Mouse (Mus musculus) lung, postnatal 0 days (tissue): ENCODE measurements around the gene Rps11. TPM values are rescaled to one million over a fixed set of nuclear protein-coding genes. Genes with fewer than 3 reads are reported as not detected.

Source experiments
- ATAC-seq: fragments of 200-750 bp; cut with Nextera tagmentation; 2 replicates; pipeline ENCODE4 v1.8.0; 2017; ENCODE audit warnings: moderate library complexity
- DNase-seq: peaks from one replicate; pipeline ENCODE4 v3.0.0-alpha.2; 2016; ENCODE audit warnings: low spot score
- H3K27ac ChIP-seq: fragments of 300-500 bp; sonication (generic); 2 replicates; pipeline ENCODE4 v1.5.1; 2014; ENCODE audit warnings: antibody characterized with exemption, mild to moderate bottlenecking, low read length, mixed read lengths
- H3K27me3 ChIP-seq: fragments of 300-500 bp; sonication (generic); replicated peaks from 2 replicates; pipeline ENCODE4 v1.6.1; 2014; ENCODE audit warnings: low read length, mixed read lengths; ENCODE audit not compliant: insufficient read depth
- H3K36me3 ChIP-seq: fragments of 300-500 bp; sonication (generic); 2 replicates; pipeline ENCODE4 v1.6.1; 2014; ENCODE audit warnings: low read length, mixed read lengths; ENCODE audit not compliant: insufficient read depth
- H3K4me1 ChIP-seq: fragments of 300-500 bp; sonication (generic); 2 replicates; pipeline ENCODE4 v1.6.1; 2014; ENCODE audit warnings: antibody characterized with exemption, low read depth, low read length, mixed read lengths; ENCODE audit not compliant: insufficient read depth
- H3K4me2 ChIP-seq: fragments of 300-500 bp; sonication (generic); replicated peaks from 2 replicates; pipeline ENCODE4 v1.6.1; 2014; ENCODE audit warnings: low read depth, mild to moderate bottlenecking, low read length, moderate library complexity, mixed read lengths
- H3K4me3 ChIP-seq: fragments of 300-500 bp; sonication (generic); 2 replicates; pipeline ENCODE4 v1.5.1; 2014; ENCODE audit warnings: low read depth, low read length
- H3K9ac ChIP-seq: fragments of 300-500 bp; sonication (generic); replicated peaks from 2 replicates; pipeline ENCODE4 v1.6.1; 2014; ENCODE audit warnings: low read depth, mild to moderate bottlenecking
- H3K9me3 ChIP-seq: fragments of 300-500 bp; sonication (generic); 2 replicates; pipeline ENCODE4 v1.6.1; 2016; ENCODE audit warnings: low read length, mixed read lengths
- CTCF ChIP-seq: IDR thresholded peaks from 2 replicates; pipeline ENCODE4 v1.5.1; 2016; ENCODE audit warnings: antibody characterized with exemption, mild to moderate bottlenecking
- EP300 ChIP-seq: IDR thresholded peaks from 2 replicates; pipeline ENCODE4 v1.6.1; 2016; ENCODE audit warnings: antibody characterized with exemption, mild to moderate bottlenecking, control low read depth
- WGBS: fragments of 180-500 bp; shearing (Covaris S2); extraction: QIAGEN DNeasy Blood & Tissue Kit; methylation state at CpG from one replicate; pipeline ENCODE4 v1.1.7; 2014; 5-methylcytosine and 5-hydroxymethylcytosine counted together
- polyA plus RNA-seq: library from polyadenylated mRNA; unstranded; fragments of >200 nt; fragmentation: Nextera tagmentation; extraction: Ambion mirVana; gene quantifications from 2 replicates; pipeline ENCODE4 v1.2.1, GENCODE M21; 2015

Gene Rps11
- polyA plus RNA-seq, 1 experiment from 2014 or later: 1,016 TPM

DNA sequence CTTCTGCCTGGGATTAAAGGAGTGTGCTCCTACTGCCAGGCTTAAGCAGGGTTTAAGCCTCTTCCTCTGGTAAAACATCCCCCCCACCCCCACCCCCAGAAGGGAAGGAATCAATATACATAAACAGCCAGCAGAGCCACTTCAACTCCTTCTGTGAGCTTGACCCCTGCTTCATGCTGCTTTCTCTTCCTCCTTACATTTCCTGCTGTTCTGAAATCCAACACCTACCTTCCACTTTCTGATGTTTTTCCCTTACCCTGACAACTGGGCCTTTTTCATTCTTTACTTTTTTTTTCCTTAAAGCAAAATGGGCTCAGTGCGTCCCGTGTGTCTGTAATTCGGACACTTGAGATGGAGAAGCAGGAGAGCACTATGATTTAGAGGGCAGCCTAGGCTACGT lies 26.1 kb upstream of the Rps11 start:
- no peaks in the 10 kb centered on the region for H3K9me3 ChIP-seq
- ATAC-seq (no peak), DNase-seq (no peak)
- TF ChIP-seq CTCF (no peak), EP300 (no peak)
- no peak overlapping the region for H3K9ac ChIP-seq
- no peaks in the 10 kb centered on the region for H3K27me3 ChIP-seq
- H3K4me1 ChIP-seq: no peaks in the 10 kb centered on the region
- no peak overlapping the region; the same call in 1 of the 2 replicates for H3K27ac ChIP-seq
- WGBS: 52% methylated on average over 4 of the region's 4 CpGs
- H3K4me2 ChIP-seq: no peak overlapping the region
- H3K36me3 ChIP-seq: 0 out of 2 replicates have a peak, but pooled peaks cover 9% of the 10 kb centered on the region
- no peak overlapping the region for H3K4me3 ChIP-seq

DNA sequence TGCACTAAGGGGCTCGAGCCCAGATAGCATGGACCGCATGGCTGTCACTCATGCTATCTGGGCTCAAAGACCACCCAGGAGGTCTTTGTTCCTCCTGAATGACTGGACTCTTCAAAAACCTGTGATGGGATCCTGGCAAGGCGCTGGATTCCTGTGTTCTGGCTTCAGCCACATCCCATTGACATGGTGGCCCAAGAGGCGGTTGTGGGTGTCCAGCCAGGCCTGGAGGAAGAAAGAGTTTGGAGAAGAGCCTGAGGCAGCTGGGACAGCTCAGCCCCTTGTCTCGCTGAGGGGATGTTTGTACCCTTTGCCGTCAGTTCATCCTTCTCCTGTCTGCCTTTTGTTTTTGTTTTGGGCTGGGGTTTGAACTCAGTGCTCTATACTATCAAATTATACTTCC lies 25.3 kb upstream of the Rps11 start:
- DNase-seq: peak; percentile 28
- ATAC-seq: no peak
- Histone ChIP-seq H3K4me2 (no peak overlapping the region), H3K4me1 (no peaks in the 10 kb centered on the region), H3K27ac (no peak overlapping the region), H3K36me3 (0 out of 2 replicates have a peak, but pooled peaks cover 12% of the 10 kb centered on the region), H3K4me3 (no peak overlapping the region), H3K27me3 (no peaks in the 10 kb centered on the region), H3K9me3 (no peaks in the 10 kb centered on the region), H3K9ac (no peak overlapping the region)
- WGBS: 62% methylated on average over 6 of the region's 6 CpGs
- TF ChIP-seq CTCF (no peak), EP300 (no peak)

DNA sequence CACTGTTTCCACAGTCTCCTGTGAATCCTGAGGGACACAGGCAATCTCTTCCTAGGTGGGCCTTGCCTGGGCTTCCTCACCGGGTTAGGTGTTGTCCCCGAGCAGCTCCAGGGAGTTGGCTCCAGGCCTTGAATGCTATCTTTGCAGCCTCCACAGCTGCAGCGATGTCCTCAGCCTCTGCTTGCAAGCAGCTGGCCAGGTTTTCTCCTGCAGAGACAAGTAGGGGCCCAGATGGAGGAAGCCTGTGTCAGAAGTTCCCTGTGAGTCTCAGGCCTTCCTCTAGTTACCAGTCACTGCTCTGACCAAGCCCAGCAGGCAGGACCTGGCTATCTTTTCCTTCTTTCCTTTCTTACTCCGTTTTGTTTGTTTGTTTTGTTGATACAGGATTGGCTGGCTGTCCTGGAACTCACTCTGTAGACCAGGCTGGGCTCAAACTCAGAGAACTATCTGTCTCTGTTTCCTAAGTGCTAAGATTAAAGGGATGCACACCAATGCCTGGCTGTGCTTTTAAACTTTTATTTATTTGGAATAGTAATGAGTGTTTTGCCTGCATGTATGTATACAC lies 24.4 kb upstream of the Rps11 start:
- Histone ChIP-seq H3K4me3 (no peak overlapping the region), H3K4me1 (no peaks in the 10 kb centered on the region), H3K27me3 (no peaks in the 10 kb centered on the region), H3K9me3 (no peaks in the 10 kb centered on the region), H3K4me2 (no peak overlapping the region), H3K36me3 (0 out of 2 replicates have a peak, but pooled peaks cover 12% of the 10 kb centered on the region), H3K9ac (no peak overlapping the region), H3K27ac (no peak overlapping the region)
- DNase-seq (no peak), ATAC-seq (no peak)
- TF ChIP-seq EP300: no peak
- no peak for TF ChIP-seq CTCF
- 45% methylated on average over 4 of the region's 4 CpGs for WGBS

DNA sequence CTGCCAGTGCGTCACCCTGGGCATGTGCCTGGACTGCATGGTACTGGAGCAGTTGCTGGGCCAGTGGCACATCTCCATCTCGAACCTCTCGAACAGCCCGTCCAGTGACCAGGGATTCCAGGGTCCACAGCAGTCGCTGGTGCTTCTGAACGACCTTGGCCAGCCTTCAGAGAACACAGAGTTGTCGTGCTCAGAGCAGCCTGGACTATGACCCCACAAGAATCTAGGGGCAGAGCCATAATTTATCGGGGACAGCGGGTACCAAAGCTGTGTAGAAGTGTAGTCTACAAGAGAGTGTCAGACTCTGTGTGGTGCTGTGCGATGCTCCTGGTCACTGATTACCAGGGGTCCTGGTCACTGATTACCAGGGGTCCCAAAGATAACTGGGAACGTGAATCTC lies 23.7 kb upstream of the Rps11 start:
- TF ChIP-seq CTCF (no peak), EP300 (no peak)
- no peak for ATAC-seq

DNA sequence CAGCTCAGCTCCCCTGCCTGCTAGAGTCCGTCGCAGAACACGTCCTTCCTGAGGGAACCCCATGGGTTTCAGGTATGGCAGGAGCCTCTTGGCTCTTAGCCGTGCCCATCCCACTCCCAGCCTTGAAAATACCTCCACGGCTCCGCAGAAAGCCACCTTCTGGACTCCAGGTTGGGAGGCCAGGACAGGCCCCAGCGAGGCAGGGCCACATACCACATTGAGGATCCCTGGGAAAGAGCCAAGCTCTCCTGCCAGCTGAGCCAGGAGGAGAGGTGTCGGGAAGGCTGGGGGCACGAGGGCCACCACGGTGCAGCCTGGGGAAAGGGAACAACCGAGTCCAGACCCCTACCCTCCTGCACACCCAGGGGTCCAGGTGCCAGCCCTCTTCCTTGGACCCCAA lies 23.0 kb upstream of the Rps11 start:
- H3K9ac ChIP-seq: no peak overlapping the region
- H3K27me3 ChIP-seq: no peaks in the 10 kb centered on the region
- DNase-seq (no peak), ATAC-seq (no peak)
- H3K27ac ChIP-seq: no peak overlapping the region
- H3K4me1 ChIP-seq: no peaks in the 10 kb centered on the region
- WGBS: 90% methylated on average over 11 of the region's 11 CpGs
- no peak overlapping the region for H3K4me3 ChIP-seq
- TF ChIP-seq EP300 (no peak), CTCF (no peak)
- H3K36me3 ChIP-seq: 0 out of 2 replicates have a peak, but pooled peaks cover 12% of the 10 kb centered on the region
- no peaks in the 10 kb centered on the region for H3K9me3 ChIP-seq
- H3K4me2 ChIP-seq: no peak overlapping the region

More for the DNA sequence above, 23.7 kb upstream of the Rps11 start:
- H3K27me3 ChIP-seq: no peaks in the 10 kb centered on the region
- H3K4me1 ChIP-seq: no peaks in the 10 kb centered on the region
- H3K27ac ChIP-seq: no peak overlapping the region
- DNase-seq: no peak
- H3K9me3 ChIP-seq: no peaks in the 10 kb centered on the region
- no peak overlapping the region for H3K4me3 ChIP-seq
- 66% methylated on average over 11 of the region's 11 CpGs for WGBS
- H3K4me2 ChIP-seq: no peak overlapping the region
- 0 out of 2 replicates have a peak, but pooled peaks cover 12% of the 10 kb centered on the region for H3K36me3 ChIP-seq
- no peak overlapping the region for H3K9ac ChIP-seq

DNA sequence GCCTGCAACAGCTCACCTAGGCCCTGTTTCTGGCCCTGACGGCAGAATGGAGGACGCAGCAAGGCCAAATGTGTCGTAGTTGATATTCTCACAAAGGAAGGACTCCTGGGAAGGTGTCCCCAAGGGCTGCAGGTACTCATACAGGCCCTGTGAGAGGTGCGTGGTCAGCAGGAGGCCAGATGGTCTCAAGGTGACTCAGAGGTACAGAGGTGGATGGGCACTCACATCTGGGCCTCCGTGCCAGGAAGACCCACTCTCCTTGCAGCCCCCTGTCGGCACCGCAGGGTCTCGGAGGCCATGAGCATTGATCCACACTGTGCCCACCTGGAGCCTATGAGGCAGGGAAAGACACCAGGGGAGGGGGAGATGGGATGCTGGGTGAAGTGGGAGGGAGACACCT lies 21.2 kb upstream of the Rps11 start:
- 0 out of 2 replicates have a peak, but pooled peaks cover 12% of the 10 kb centered on the region for H3K36me3 ChIP-seq
- 93% methylated on average over 8 of the region's 8 CpGs for WGBS
- H3K27ac ChIP-seq: no peak overlapping the region
- no peak overlapping the region for H3K4me2 ChIP-seq
- no peak for TF ChIP-seq EP300
- TF ChIP-seq CTCF: no peak
- ATAC-seq (no peak), DNase-seq (no peak)
- H3K9ac ChIP-seq: no peak overlapping the region
- H3K9me3 ChIP-seq: no peaks in the 10 kb centered on the region
- no peaks in the 10 kb centered on the region for H3K27me3 ChIP-seq
- H3K4me3 ChIP-seq: no peak overlapping the region
- no peaks in the 10 kb centered on the region for H3K4me1 ChIP-seq
